Mouse (Mus musculus) embryonic facial prominence, embryonic 13.5 days (tissue): Measurements from ENCODE around the gene Aox4. TPM values are rescaled to one million over a fixed set of nuclear protein-coding genes. Genes with fewer than 3 reads are reported as not detected.
A peak's percentile ranks its signal among the peaks of the same experiment; 100 is the strongest.

Source experiments
- ATAC-seq: fragments of 200-750 bp; cut with Nextera tagmentation; 2 replicates; pipeline ENCODE4 v1.8.0; 2017; ENCODE audit warnings: low read depth; ENCODE audit not compliant: insufficient number of reproducible peaks, insufficient read depth, low FRiP score, low TSS enrichment
- H3K27ac ChIP-seq: fragments of 300-500 bp; sonication (generic); 2 replicates; pipeline ENCODE4 v1.5.1; 2015; ENCODE audit warnings: moderate library complexity, mild to moderate bottlenecking, inconsistent platforms
- H3K27me3 ChIP-seq: fragments of 300-500 bp; sonication (generic); 2 replicates; pipeline ENCODE4 v1.6.1; 2015; ENCODE audit warnings: mild to moderate bottlenecking, inconsistent platforms
- H3K36me3 ChIP-seq: fragments of 300-500 bp; sonication (generic); 2 replicates; pipeline ENCODE4 v1.6.1; 2015; ENCODE audit warnings: mild to moderate bottlenecking, inconsistent platforms
- H3K4me1 ChIP-seq: fragments of 300-500 bp; sonication (generic); 2 replicates; pipeline ENCODE4 v1.6.1; 2015; ENCODE audit warnings: inconsistent platforms
- H3K4me2 ChIP-seq: fragments of 300-500 bp; sonication (generic); 2 replicates; pipeline ENCODE4 v1.6.1; 2015; ENCODE audit warnings: moderate library complexity, mild to moderate bottlenecking, inconsistent platforms
- H3K4me3 ChIP-seq: fragments of 300-500 bp; sonication (generic); 2 replicates; pipeline ENCODE4 v1.5.1; 2015; ENCODE audit warnings: mild to moderate bottlenecking, inconsistent platforms
- H3K9ac ChIP-seq: fragments of 300-500 bp; sonication (generic); 2 replicates; pipeline ENCODE4 v1.6.1; 2015; ENCODE audit warnings: mild to moderate bottlenecking, inconsistent platforms
- H3K9me3 ChIP-seq: fragments of 300-500 bp; sonication (generic); 2 replicates; pipeline ENCODE4 v1.6.1; 2016; ENCODE audit warnings: inconsistent platforms
- WGBS: fragments of 180-500 bp; shearing (Covaris S2); methylation state at CpG from one replicate; pipeline ENCODE4 v1.1.7; 2015; ENCODE audit warnings: mixed read lengths; 5-methylcytosine and 5-hydroxymethylcytosine counted together
- polyA plus RNA-seq: library from polyadenylated mRNA; unstranded; fragments of >200 nt; fragmentation: Nextera tagmentation; extraction: Ambion mirVana; gene quantifications from 2 replicates; pipeline ENCODE4 v1.2.1, GENCODE M21; 2015

The Aox4 gene
- polyA plus RNA-seq, 1 experiment from 2014 or later = 1.9 TPM

DNA sequence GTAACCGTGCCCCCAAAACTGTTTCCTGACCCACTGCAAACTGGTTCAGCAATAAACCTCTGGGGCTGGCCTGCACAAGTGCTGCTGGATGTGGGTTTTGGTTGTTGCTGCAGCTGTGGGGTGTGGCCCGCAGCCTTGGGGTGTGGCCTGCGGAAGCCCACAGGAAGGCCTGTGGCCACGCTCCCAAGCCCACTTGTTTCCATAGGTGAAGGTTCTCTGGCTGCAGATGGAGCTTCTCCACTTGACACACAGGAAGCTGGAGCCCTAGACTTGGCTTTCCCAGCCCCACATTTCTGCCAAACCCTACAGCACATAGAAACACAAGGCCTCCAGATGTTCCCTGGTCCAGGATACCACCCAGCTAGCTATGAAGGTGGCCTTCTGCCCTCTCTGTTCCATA, 93.5 kb downstream of the Aox4 start:
- Histone ChIP-seq H3K4me2 (no peak overlapping the region), H3K4me1 (peaks cover 16% of the 10 kb centered on the region; the same call in 1 of the 2 replicates), H3K36me3 (no peaks in the 10 kb centered on the region), H3K27ac (0 out of 2 replicates have a peak overlapping the region, but pooled peaks have one; percentile 16), H3K4me3 (no peak overlapping the region), H3K27me3 (no peaks in the 10 kb centered on the region), H3K9me3 (no peaks in the 10 kb centered on the region), H3K9ac (no peak overlapping the region)
- 82% methylated on average over 4 of the region's 4 CpGs for WGBS
- no peak for ATAC-seq

DNA sequence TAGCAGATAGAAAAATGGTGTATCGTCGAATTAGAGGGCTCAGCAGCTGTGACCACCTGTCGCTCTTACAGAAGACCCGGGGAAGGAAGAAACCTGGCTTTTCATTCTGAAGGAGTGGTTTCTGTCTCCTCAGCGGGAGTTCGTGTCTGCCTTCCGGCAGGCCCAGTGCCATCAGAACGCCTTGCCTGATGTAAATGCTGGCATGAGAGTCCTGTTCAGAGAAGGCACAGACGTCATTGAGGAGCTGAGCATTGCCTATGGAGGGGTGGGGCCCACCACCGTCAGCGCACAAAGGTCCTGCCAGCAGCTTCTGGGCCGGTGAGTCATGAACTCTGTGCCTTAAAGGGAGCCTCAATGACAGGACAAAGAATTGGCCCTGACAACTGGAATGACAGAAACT, 94.1 kb downstream of the Aox4 start:
- Histone ChIP-seq H3K36me3 (no peaks in the 10 kb centered on the region), H3K27ac (0 out of 2 replicates have a peak overlapping the region, but pooled peaks have one; percentile 16), H3K27me3 (no peaks in the 10 kb centered on the region), H3K4me3 (no peak overlapping the region), H3K4me1 (peaks cover 16% of the 10 kb centered on the region; the same call in 1 of the 2 replicates), H3K4me2 (no peak overlapping the region), H3K9me3 (no peaks in the 10 kb centered on the region), H3K9ac (no peak overlapping the region)
- WGBS = 67% methylated on average over 12 of the region's 12 CpGs
- ATAC-seq = no peak

DNA sequence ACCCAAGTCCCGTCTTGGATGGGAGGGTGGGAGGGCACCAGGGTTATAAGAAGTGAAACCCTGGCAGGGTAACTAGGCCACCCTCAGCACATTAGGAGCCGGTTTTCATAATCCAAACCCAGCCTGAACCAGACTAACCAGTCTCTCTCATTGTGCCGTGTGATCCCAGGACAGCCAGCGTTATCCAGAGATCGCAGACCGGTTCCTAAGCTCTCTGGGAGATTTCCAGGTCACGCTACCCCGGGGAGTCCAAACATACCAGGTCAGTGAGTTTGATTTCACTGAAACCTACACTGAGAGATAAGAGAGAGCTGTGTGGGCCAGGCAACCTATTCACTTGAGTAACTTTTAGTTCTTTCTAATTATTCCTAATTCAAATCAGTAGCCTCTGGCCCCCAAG, 97.0 kb downstream of the Aox4 start:
- no peak overlapping the region for H3K9ac ChIP-seq
- ATAC-seq = no peak
- peaks cover 16% of the 10 kb centered on the region; the same call in 1 of the 2 replicates for H3K4me1 ChIP-seq
- WGBS = 55% methylated on average over 8 of the region's 8 CpGs
- no peaks in the 10 kb centered on the region for H3K36me3 ChIP-seq
- H3K4me3 ChIP-seq = no peak overlapping the region
- no peaks in the 10 kb centered on the region for H3K27me3 ChIP-seq
- H3K9me3 ChIP-seq = no peaks in the 10 kb centered on the region
- no peak overlapping the region for H3K4me2 ChIP-seq
- peak overlapping the region; percentile 22; the same call in 1 of the 2 replicates for H3K27ac ChIP-seq

DNA sequence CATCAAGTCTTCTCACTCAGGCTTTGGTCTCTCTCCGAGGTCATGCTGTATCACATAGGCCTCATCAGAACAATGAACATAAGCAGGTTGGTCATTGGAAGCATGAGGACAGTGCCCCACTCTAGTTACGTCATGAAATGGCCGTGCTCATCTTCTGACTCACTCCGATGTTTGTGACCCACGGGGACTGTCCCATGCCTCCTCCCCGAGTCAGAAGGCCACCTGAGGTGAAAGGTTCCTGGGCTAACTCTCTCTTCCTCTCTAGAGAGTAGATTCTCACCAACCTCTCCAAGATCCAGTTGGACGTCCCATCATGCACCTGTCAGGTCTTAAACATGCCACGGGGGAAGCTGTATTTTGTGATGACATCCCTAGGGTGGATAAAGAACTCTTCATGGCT, 98.4 kb downstream of the Aox4 start:
- no peak overlapping the region for H3K4me2 ChIP-seq
- H3K36me3 ChIP-seq = no peaks in the 10 kb centered on the region
- no peak overlapping the region for H3K4me3 ChIP-seq
- H3K4me1 ChIP-seq = peaks cover 11% of the 10 kb centered on the region; the same call in 1 of the 2 replicates
- no peak overlapping the region for H3K9ac ChIP-seq
- 86% methylated on average over 8 of the region's 8 CpGs for WGBS
- no peaks in the 10 kb centered on the region for H3K27me3 ChIP-seq
- no peaks in the 10 kb centered on the region for H3K9me3 ChIP-seq
- no peak overlapping the region for H3K27ac ChIP-seq
- no peak for ATAC-seq

DNA sequence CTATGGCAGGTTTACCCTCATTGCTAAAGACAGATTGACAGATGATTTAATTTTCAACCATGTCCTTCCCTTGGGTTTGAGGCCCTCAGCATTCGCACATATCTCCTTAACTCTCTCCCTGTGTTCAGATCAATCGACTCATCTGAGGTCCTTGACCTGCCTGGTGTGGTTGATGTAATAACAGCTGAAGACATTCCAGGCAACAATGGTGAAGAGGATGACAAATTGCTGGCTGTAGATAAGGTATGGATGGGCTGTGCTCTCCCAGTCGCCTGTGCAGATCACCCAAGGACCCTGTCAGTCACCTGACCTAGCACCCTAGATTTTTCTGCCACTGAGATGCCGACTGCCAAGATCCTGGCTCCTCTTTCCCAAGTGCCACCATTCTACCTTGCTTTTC, 99.7 kb downstream of the Aox4 start:
- Histone ChIP-seq H3K27ac (no peak overlapping the region), H3K9ac (no peak overlapping the region), H3K4me3 (no peak overlapping the region), H3K27me3 (no peaks in the 10 kb centered on the region), H3K9me3 (no peaks in the 10 kb centered on the region), H3K4me2 (no peak overlapping the region), H3K4me1 (0 out of 2 replicates have a peak, but pooled peaks cover 2% of the 10 kb centered on the region), H3K36me3 (no peaks in the 10 kb centered on the region)
- no peak for ATAC-seq
- 81% methylated on average over 4 of the region's 4 CpGs for WGBS

DNA sequence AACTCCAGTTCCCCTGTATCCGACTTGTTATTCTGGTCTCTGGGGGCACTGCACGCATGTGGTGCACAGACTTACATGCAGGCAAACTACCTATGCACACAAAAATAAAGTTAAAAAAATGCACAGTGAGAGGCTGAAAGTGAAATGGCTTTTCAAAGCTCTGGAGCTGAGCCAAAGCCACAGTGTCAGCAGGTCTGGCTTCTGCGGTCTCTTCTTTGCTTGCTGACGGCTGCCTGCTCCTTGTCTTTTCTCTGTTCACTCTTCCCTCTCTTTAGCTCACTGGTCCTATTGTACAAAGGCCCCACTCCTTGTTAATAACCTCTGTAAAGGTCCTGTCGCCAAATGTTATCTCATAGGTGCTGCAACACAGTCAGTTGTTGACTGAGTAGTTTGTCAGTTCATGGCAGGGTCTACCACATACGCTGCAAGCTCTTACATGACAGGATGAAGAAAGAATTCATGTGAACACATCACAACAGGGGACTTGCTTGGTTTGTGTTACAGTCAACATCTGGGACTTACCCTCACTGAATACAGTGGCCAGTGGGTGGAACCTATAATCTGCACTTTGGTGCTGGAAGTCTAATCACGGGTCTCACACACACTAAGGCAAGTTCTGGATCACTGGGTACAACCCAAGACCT, 101.1 kb downstream of the Aox4 start:
- 77% methylated on average over 7 of the region's 7 CpGs for WGBS
- no peaks in the 10 kb centered on the region for H3K27me3 ChIP-seq
- H3K9ac ChIP-seq = no peak overlapping the region
- no peaks in the 10 kb centered on the region for H3K36me3 ChIP-seq
- H3K27ac ChIP-seq = no peak overlapping the region
- no peaks in the 10 kb centered on the region for H3K9me3 ChIP-seq
- H3K4me1 ChIP-seq = 0 out of 2 replicates have a peak, but pooled peaks cover 2% of the 10 kb centered on the region
- no peak overlapping the region for H3K4me3 ChIP-seq
- no peak for ATAC-seq
- H3K4me2 ChIP-seq = no peak overlapping the region

DNA sequence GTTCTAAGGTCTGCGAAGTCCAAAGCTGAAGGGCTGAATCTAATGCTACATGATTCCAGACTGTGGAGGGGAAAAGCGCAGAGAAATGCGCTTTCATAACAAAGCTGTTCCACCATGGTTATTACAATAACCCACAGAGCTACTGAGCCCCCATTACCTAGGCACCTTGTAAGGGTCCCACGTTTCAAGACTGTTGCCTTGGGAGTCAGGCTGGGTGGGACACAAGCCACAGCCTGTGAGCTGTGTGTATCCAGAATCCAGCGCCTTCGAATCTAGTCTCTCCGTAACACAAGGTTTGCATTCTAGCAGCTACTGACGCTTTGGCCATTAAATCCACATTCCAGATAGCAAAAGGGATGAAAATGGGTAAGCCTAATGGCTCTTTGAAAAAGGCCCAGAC, 103.0 kb downstream of the Aox4 start:
- Histone ChIP-seq H3K4me3 (no peak overlapping the region), H3K4me1 (no peaks in the 10 kb centered on the region), H3K9me3 (no peaks in the 10 kb centered on the region), H3K27me3 (no peaks in the 10 kb centered on the region), H3K4me2 (no peak overlapping the region), H3K9ac (no peak overlapping the region), H3K27ac (no peak overlapping the region), H3K36me3 (no peaks in the 10 kb centered on the region)
- no peak for ATAC-seq
- WGBS = 85% methylated on average over 8 of the region's 8 CpGs

DNA sequence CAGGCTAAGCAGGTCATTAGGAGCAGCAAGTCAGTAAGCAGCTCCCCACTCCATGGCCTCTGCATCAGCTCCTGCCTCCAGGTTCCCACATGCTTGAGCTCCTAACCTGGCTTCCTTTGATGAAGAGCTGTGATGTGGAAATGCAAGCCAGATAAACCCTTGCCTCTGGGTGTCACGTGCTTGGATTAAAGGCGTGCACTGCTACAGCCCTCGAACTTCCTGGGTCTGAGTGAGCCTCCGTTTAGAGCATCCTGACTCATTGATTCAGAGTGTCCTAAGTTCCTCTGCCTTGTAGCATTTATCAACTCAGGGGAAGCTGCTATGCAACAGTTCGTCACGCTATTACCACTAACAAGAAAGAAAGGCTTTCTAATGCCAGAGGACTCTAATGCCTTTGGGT, 105.3 kb downstream of the Aox4 start:
- Histone ChIP-seq H3K36me3 (no peaks in the 10 kb centered on the region), H3K9ac (no peak overlapping the region), H3K27ac (no peak overlapping the region), H3K9me3 (no peaks in the 10 kb centered on the region), H3K27me3 (no peaks in the 10 kb centered on the region), H3K4me2 (no peak overlapping the region), H3K4me1 (no peaks in the 10 kb centered on the region), H3K4me3 (no peak overlapping the region)
- no peak for ATAC-seq
- 65% methylated on average over 6 of the region's 6 CpGs for WGBS

Other genes with a start within 250 kb of the Aox4 start
- 20.3 and 21.9 TPM in 2 replicates for gene Sgo2a, start 214.4 kb upstream of the Aox4 start, polyA plus RNA-seq
- gene Kctd18, start 191.4 kb upstream of the Aox4 start, polyA plus RNA-seq = 24.9 and 25.6 TPM in 2 replicates
- 0.10 and 0.30 TPM in 2 replicates for gene Aox1, start 180.5 kb upstream of the Aox4 start, polyA plus RNA-seq
- 0.66 and 0.83 TPM in 2 replicates for gene Aox3, start 97.3 kb upstream of the Aox4 start, polyA plus RNA-seq
- 0.34 and 0.44 TPM in 2 replicates for gene Aox2, start 67.9 kb downstream of the Aox4 start, polyA plus RNA-seq
- 344 and 384 TPM in 2 replicates for gene Bzw1, start 182.5 kb downstream of the Aox4 start, polyA plus RNA-seq
- 236 and 274 TPM in 2 replicates for gene Clk1, start 213.7 kb downstream of the Aox4 start, polyA plus RNA-seq
- 51.6 and 52.9 TPM in 2 replicates for gene Nif3l1, start 234.8 kb downstream of the Aox4 start, polyA plus RNA-seq
- 55.7 and 66.1 TPM in 2 replicates for gene Ppil3, start 235.1 kb downstream of the Aox4 start, polyA plus RNA-seq